Mouse (Mus musculus) heart, embryonic 15.5 days (tissue): ENCODE data around the gene Mcts1. TPM values are rescaled to one million over a fixed set of nuclear protein-coding genes. Genes with fewer than 3 reads are reported as not detected.

Experiments
- ATAC-seq: fragments of 200-750 bp; cut with Nextera tagmentation; replicated peaks from 2 replicates; pipeline ENCODE4 v1.8.0; 2017; ENCODE audit warnings: low read depth, moderate TSS enrichment; ENCODE audit not compliant: insufficient number of reproducible peaks, insufficient read depth, low FRiP score
- H3K27ac ChIP-seq: fragments of 300-500 bp; sonication (generic); 2 replicates; pipeline ENCODE4 v1.5.1; 2015; ENCODE audit warnings: mild to moderate bottlenecking, inconsistent platforms
- H3K27me3 ChIP-seq: fragments of 300-500 bp; sonication (generic); 2 replicates; pipeline ENCODE4 v1.6.1; 2015; ENCODE audit warnings: inconsistent platforms
- H3K36me3 ChIP-seq: fragments of 300-500 bp; sonication (generic); 2 replicates; pipeline ENCODE4 v1.6.1; 2015; ENCODE audit warnings: mild to moderate bottlenecking, inconsistent platforms
- H3K4me1 ChIP-seq: fragments of 300-500 bp; sonication (generic); replicated peaks from 2 replicates; pipeline ENCODE4 v1.6.1; 2015; ENCODE audit warnings: inconsistent platforms
- H3K4me2 ChIP-seq: fragments of 300-500 bp; sonication (generic); 2 replicates; pipeline ENCODE4 v1.6.1; 2015; ENCODE audit warnings: inconsistent platforms, mild to moderate bottlenecking, moderate library complexity
- H3K4me3 ChIP-seq: fragments of 300-500 bp; sonication (generic); 2 replicates; pipeline ENCODE4 v1.5.1; 2015; ENCODE audit warnings: mild to moderate bottlenecking, inconsistent platforms
- H3K9ac ChIP-seq: fragments of 300-500 bp; sonication (generic); 2 replicates; pipeline ENCODE4 v1.6.1; 2015; ENCODE audit warnings: mild to moderate bottlenecking, inconsistent platforms
- H3K9me3 ChIP-seq: fragments of 300-500 bp; sonication (generic); replicated peaks from 2 replicates; pipeline ENCODE4 v1.6.1; 2016; ENCODE audit warnings: inconsistent platforms
- WGBS: fragments of 180-500 bp; shearing (Covaris S2); methylation state at CpG from one replicate; pipeline ENCODE4 v1.1.7; 2015; ENCODE audit warnings: mixed read lengths; 5-methylcytosine and 5-hydroxymethylcytosine counted together
- polyA plus RNA-seq: library from polyadenylated mRNA; unstranded; fragments of >200 nt; fragmentation: Nextera tagmentation; extraction: Ambion mirVana; gene quantifications from 2 replicates; pipeline ENCODE4 v1.2.1, GENCODE M21; 2015

Gene Mcts1
- polyA plus RNA-seq, result 54.2 and 58.7 TPM in 2 replicates

GRCm38 (mm10) chrX:38600177-38600994 lies at the start of gene Mcts1:
Mcts1 (plus strand) TSS chrX:38600578.
- H3K4me2 ChIP-seq, result peak within 1 kb of the TSS; percentile 62
- ATAC-seq, result peak; percentile 86
- H3K27ac ChIP-seq, result peak within 1 kb of the TSS; percentile 83
- H3K4me1 ChIP-seq, result no peaks in the 10 kb centered on the region
- H3K27me3 ChIP-seq, result no peaks in the 10 kb centered on the region
- 14% methylated on average over 26 of the region's 26 CpGs for WGBS
- H3K36me3 ChIP-seq, result no peaks in the 10 kb centered on the region
- peak within 1 kb of the TSS; percentile 57 for H3K4me3 ChIP-seq
- peak within 1 kb of the TSS; percentile 54 for H3K9ac ChIP-seq
- no peaks in the 10 kb centered on the region for H3K9me3 ChIP-seq

- Histone ChIP-seq H3K9me3 (no peaks in the 10 kb centered on the region), H3K27me3 (no peaks in the 10 kb centered on the region), H3K4me2 (no peak overlapping the region), H3K4me1 (no peaks in the 10 kb centered on the region), H3K27ac (no peak overlapping the region), H3K9ac (no peak overlapping the region), H3K4me3 (no peak overlapping the region), H3K36me3 (peaks cover 7% of the 10 kb centered on the region)
- ATAC-seq, result no peak
Measured at GRCm38 (mm10) chrX:38553255-38553654, 47.1 kb upstream of the Mcts1 start.

GRCm38 (mm10) chrX:38563941-38564541 lies 36.3 kb upstream of the Mcts1 start:
- Histone ChIP-seq H3K4me2 (peak overlapping the region; percentile 69), H3K9me3 (no peaks in the 10 kb centered on the region), H3K27me3 (no peaks in the 10 kb centered on the region), H3K27ac (peak overlapping the region; percentile 98), H3K9ac (peak overlapping the region; percentile 71), H3K36me3 (no peaks in the 10 kb centered on the region; the same call in 1 of the 2 replicates), H3K4me1 (no peaks in the 10 kb centered on the region), H3K4me3 (peak overlapping the region; percentile 65)
- ATAC-seq, result peak; percentile 24; the same call in 1 of the 2 replicates
- 18% methylated on average over 9 of the region's 19 CpGs for WGBS

GRCm38 (mm10) chrX:38564542-38565175 lies 35.7 kb upstream of the Mcts1 start:
- peak; percentile 91 for ATAC-seq
- H3K4me1 ChIP-seq, result no peaks in the 10 kb centered on the region
- H3K27me3 ChIP-seq, result no peaks in the 10 kb centered on the region
- H3K4me3 ChIP-seq, result peak overlapping the region; percentile 65
- H3K4me2 ChIP-seq, result peak overlapping the region; percentile 69
- peak overlapping the region; percentile 71 for H3K9ac ChIP-seq
- H3K9me3 ChIP-seq, result no peaks in the 10 kb centered on the region
- 14% methylated on average over 37 of the region's 52 CpGs for WGBS
- H3K36me3 ChIP-seq, result no peaks in the 10 kb centered on the region; the same call in 1 of the 2 replicates
- H3K27ac ChIP-seq, result peak overlapping the region; percentile 98

GRCm38 (mm10) chrX:38565176-38565542 lies 35.2 kb upstream of the Mcts1 start:
- 15% methylated on average over 8 of the region's 8 CpGs for WGBS
- H3K27ac ChIP-seq, result peak overlapping the region; percentile 98
- no peaks in the 10 kb centered on the region; the same call in 1 of the 2 replicates for H3K36me3 ChIP-seq
- H3K9me3 ChIP-seq, result no peaks in the 10 kb centered on the region
- peak overlapping the region; percentile 65 for H3K4me3 ChIP-seq
- no peak for ATAC-seq
- H3K4me2 ChIP-seq, result peak overlapping the region; percentile 69
- no peaks in the 10 kb centered on the region for H3K27me3 ChIP-seq
- no peaks in the 10 kb centered on the region for H3K4me1 ChIP-seq
- H3K9ac ChIP-seq, result peak overlapping the region; percentile 50

GRCm38 (mm10) chrX:38566521-38567205 lies 33.7 kb upstream of the Mcts1 start:
- H3K27ac ChIP-seq, result no peak overlapping the region
- H3K4me2 ChIP-seq, result no peak overlapping the region
- no peak overlapping the region for H3K9ac ChIP-seq
- H3K4me1 ChIP-seq, result no peaks in the 10 kb centered on the region
- H3K9me3 ChIP-seq, result no peaks in the 10 kb centered on the region
- no peaks in the 10 kb centered on the region for H3K36me3 ChIP-seq
- no peak for ATAC-seq
- H3K4me3 ChIP-seq, result no peak overlapping the region
- H3K27me3 ChIP-seq, result no peaks in the 10 kb centered on the region
- WGBS, result 72% methylated on average over 6 of the region's 6 CpGs

GRCm38 (mm10) chrX:38576078-38576477 lies 24.3 kb upstream of the Mcts1 start, which contains the start of gene Cul4b:
Cul4b (minus strand) TSS chrX:38576196.
- H3K27ac ChIP-seq, result no peak within 1 kb of the TSS
- no peaks in the 10 kb centered on the region for H3K27me3 ChIP-seq
- no peaks in the 10 kb centered on the region for H3K4me1 ChIP-seq
- no peaks in the 10 kb centered on the region for H3K36me3 ChIP-seq
- H3K4me2 ChIP-seq, result no peak within 1 kb of the TSS
- H3K9me3 ChIP-seq, result no peaks in the 10 kb centered on the region
- 53% methylated on average over 15 of the region's 15 CpGs for WGBS
- H3K4me3 ChIP-seq, result peak within 1 kb of the TSS; percentile 13
- peak; percentile 64; the same call in 1 of the 2 replicates for ATAC-seq
- H3K9ac ChIP-seq, result no peak within 1 kb of the TSS

- Histone ChIP-seq H3K36me3 (no peaks in the 10 kb centered on the region), H3K4me1 (no peaks in the 10 kb centered on the region), H3K27ac (no peak overlapping the region), H3K4me2 (no peak overlapping the region), H3K9ac (no peak overlapping the region), H3K9me3 (no peaks in the 10 kb centered on the region), H3K4me3 (no peak overlapping the region), H3K27me3 (no peaks in the 10 kb centered on the region)
- ATAC-seq, result no peak
- WGBS, result 77% methylated on average over 1 of the region's 1 CpGs
Measured at GRCm38 (mm10) chrX:38581140-38581539, 19.2 kb upstream of the Mcts1 start.

GRCm38 (mm10) chrX:38583261-38583660 lies 17.1 kb upstream of the Mcts1 start:
- Histone ChIP-seq H3K27ac (no peak overlapping the region), H3K9me3 (no peaks in the 10 kb centered on the region), H3K4me2 (no peak overlapping the region), H3K27me3 (no peaks in the 10 kb centered on the region), H3K36me3 (no peaks in the 10 kb centered on the region), H3K9ac (no peak overlapping the region), H3K4me3 (no peak overlapping the region), H3K4me1 (no peaks in the 10 kb centered on the region)
- ATAC-seq, result no peak

- Histone ChIP-seq H3K9me3 (no peaks in the 10 kb centered on the region), H3K27ac (peak overlapping the region; percentile 66), H3K9ac (no peak overlapping the region), H3K4me3 (no peak overlapping the region), H3K27me3 (no peaks in the 10 kb centered on the region), H3K36me3 (no peaks in the 10 kb centered on the region), H3K4me1 (0 out of 2 replicates have a peak, but pooled peaks cover 2% of the 10 kb centered on the region), H3K4me2 (no peak overlapping the region)
- 33% methylated on average over 4 of the region's 4 CpGs for WGBS
- ATAC-seq, result no peak
Measured at GRCm38 (mm10) chrX:38589827-38590226, 10.6 kb upstream of the Mcts1 start.

- Histone ChIP-seq H3K4me2 (no peak overlapping the region), H3K27me3 (no peaks in the 10 kb centered on the region), H3K9me3 (no peaks in the 10 kb centered on the region), H3K27ac (no peak overlapping the region), H3K9ac (no peak overlapping the region), H3K4me3 (no peak overlapping the region), H3K36me3 (no peaks in the 10 kb centered on the region), H3K4me1 (0 out of 2 replicates have a peak, but pooled peaks cover 2% of the 10 kb centered on the region)
- WGBS, result 87% methylated on average over 3 of the region's 3 CpGs
- ATAC-seq, result no peak
Measured at GRCm38 (mm10) chrX:38591749-38592148, 8.6 kb upstream of the Mcts1 start.
